Mouse (Mus musculus) cerebellum, postnatal 36 days (tissue): ENCODE data around the gene Pum2.

Experiments used
- DNase-seq, 2 experiments: peaks; one replicate each; pipeline ENCODE4 v3.0.0; 2021 to 2022; ENCODE audit warnings: mixed read lengths in 2 of 2

Gene Pum2

DNA sequence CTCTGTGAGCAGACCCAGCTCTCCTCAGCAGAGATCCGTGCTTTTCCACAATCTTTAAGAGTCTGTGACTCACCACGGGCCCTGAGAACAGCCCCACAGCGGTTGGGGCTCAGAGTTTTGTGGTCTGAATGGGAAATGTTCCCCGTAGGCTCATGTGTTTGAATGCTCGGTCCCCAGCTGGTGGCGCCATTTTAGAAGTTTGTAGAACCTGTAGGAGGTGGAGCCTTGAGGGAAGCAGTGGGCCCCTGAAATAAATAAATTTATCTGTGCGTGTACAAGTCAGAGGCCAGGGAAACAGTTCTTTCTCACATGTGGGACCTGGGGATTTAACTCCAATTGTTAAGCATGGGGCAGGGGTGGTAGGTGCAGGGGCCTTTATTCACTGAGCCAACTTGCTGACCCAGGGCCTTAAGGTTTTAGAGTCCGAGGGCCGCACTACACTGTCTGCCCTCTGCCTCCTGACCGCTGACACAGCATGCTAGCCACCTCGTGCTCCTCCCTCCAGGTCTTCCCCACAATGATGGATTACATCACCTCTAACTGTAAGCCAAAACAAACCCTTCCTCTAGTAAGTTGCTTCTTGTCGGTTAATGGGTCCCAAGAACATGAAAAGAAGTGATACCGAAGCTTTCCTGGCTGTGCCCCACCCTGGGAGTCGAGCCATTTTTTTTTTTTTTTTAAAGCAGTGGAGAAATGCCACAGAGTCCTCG, 90.4 kb downstream of the Pum2 start:
- no peak for DNase-seq

DNA sequence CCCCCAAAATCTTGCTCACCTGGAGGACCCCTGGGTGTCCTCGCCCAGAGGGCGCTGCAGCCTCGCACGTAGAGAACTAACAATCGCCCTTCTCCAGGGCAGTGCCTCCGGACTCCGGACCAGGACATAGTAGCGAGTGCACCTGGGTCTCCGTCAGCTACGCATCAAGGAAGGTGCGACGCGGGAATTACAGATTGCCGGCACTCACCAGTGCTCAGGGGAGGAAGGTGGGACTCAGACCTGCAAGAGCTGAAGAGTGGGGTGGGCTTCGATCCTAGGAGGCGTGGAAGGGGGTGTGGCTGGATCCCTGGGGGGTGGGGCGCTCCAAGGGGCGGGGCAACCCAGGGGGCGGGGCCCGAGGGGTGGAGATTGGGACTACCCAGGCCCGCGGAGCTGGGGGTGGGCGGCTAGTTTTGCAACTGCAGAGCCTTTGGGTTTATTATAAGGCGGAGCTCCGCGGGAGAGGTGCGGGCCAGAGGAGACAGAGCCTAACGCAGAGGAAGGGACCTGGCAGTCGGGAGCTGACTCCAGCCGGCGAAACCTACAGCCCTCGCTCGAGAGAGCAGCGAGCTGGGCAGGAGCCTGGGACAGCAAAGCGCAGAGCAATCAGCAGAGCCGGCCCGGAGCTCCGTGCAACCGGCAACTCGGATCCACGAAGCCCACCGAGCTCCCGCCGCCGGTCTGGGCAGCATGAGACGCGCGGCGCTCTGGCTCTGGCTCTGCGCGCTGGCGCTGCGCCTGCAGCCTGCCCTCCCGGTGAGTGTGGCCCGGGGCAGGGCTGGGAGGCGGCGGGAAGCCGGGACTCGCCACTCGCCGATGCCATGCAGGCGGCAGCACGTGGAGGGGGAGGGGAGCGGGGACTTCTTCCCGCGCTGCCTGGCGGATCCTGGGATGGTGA, 97.3 kb downstream of the Pum2 start, which contains the start of gene Sdc1:
Gene Sdc1, plus strand, starts transcription at position 378 of the 898 bp plus-strand sequence.
- peak; percentile 75 to 79 for DNase-seq

DNA sequence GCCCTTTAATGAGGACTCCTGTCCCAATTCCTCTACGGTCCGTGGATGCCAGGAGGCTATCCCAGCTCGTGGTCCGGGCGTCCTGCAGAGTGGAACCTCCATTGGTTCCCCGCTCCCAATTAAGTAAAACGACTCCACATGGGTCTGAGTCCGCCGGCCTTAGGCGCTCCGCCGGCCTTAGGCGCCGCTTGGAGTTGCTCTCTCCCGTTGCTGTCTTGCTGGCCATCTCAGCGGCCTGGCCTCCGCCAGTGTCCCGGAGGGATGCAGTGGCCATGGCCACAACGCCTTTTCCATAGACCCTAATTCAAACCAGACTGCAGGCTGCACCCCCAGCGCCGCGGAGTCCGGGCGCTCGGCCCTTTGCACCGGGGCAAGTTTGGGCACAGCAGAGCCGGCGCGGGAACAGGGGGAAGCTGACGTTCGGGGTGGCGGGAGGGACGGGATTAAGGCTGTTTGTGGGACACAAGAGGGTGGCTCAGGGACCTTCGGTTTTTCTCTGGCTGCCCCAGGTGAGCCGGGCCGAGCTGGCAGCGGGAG, 98.0 kb downstream of the Pum2 start:
- DNase-seq, result peak in 1 of 2 experiments; percentile 40

DNA sequence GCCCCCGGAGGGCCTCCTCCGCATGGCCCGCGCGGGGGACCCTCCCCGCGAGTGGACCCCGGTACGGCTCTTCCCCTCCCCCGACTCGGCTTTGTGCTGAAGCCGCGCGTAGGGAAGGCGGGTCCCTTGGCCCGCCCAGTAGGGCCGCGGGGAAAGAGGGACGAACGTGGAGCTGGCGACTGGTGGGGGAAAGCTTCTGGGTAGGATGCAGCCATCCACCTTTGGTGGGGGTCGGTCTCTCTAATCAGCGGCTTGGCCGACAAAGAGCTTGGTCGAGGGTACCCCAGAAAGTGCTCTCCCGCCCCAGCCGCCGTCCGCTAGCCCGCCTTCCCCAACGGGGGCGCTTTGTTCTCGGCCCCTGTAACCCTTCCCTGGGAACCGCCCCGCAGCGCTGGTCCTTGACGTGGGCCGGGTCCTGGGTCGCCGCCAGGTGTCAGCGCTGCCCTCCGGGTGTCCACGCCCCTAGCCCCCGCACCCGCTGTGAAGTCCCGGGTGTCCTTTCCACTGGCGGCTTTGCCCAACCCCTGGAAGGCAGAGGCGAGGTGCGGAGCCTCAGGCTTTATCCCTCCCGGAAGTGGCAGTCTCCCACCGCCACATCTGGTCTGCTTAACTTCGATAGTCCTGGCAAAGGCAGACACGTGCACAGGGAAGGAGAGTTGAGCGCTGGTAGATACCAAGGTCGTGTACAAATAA, 98.7 kb downstream of the Pum2 start:
- peak in 1 of 2 experiments; percentile 39 for DNase-seq

DNA sequence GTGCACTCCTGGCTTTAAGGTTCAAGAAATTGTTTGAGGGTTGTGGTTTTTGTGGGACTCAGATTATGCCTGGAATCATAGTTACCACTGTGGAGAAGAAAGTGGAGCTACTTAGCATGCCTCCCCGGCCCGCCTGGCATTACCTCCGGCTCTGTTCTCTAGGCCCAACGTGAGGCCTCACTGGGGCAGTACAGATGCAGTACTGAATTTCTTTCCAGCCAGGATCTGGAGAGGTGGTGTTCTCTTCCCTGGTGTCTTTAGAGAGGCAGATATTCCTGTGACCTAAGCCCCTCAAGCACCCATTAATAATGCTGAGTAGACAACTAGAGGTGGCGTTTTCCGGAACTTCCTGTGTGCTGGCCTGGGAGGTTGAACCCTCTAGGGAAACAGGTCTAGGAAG, 99.4 kb downstream of the Pum2 start:
- no peak for DNase-seq

DNA sequence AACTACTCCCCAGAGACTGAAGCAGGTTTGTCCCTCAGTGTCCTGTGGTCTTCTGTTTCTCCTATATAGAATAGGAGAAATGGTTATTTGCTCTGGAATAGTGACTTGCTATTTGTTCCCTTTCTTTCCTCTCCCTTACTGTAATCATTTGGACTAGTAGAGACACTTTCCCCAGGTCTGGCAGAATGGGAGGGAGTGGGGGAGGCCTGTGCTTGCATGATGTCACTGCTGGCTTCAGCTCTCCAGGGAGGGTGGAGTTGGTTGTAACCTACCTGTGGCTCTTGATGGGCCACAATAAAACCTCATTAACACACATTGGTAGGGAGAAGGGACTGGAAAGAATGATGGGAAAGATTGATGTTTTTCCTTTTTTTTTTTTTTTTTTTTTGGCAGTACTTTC, 100.2 kb downstream of the Pum2 start:
- no peak for DNase-seq

DNA sequence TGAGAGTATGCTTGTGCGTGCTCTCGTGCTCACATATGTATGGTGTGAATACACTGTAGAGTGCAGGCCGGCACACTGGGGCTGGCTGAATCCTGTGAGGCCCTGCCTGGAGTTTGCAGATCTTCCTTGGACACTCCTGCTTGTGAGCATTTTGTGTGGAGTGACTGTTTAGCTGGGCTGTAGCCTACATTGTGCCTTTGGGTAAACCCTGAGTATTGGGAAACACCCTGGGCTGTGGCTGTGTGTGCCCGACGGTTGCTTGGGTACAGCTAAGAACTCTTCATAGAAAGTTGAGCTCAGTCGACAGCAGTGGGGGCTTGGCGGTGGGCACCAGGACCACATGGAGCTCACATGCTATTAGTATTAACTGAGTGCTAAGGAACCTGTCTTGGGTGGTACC, 102.3 kb downstream of the Pum2 start:
- no peak for DNase-seq

DNA sequence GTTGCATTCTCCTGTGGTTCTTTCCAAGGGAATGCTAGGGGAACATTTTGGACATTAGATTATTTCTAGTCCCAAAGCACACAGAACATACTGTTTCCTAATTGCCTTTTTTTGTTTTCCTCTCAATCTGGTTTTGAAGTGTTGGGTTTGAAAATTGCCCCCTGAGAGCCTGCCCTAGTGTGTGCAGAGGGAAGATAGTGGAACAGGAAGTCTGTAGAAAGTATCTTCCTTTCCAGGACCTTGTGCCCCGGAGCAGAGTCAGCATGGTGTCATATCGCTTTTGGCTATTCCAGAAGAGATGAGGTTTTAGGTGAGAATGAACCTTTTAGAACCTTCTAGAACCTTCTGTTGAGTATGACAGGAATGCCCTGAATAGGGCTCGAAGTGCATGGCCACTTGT, 102.8 kb downstream of the Pum2 start:
- no peak for DNase-seq

DNA sequence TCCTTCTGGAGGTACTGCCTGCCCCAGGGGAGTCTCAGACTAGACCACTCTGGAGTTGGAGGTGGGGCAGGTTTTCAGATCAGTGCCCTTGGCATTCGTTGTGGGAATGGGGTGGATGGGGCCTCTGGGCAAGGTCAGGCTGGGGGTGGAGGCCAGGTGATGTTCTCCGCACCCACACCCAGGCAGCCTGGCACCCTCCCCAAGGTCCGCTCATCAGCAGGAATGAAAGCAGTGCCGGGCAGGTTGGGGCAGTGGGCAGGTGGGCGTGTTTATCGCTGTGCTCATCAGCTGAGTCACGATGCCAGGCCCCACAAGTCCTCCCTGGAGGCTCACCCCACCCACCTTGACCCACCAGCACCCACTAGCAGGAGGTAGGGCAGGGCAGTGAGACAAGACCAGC, 104.2 kb downstream of the Pum2 start:
- DNase-seq, result no peak

DNA sequence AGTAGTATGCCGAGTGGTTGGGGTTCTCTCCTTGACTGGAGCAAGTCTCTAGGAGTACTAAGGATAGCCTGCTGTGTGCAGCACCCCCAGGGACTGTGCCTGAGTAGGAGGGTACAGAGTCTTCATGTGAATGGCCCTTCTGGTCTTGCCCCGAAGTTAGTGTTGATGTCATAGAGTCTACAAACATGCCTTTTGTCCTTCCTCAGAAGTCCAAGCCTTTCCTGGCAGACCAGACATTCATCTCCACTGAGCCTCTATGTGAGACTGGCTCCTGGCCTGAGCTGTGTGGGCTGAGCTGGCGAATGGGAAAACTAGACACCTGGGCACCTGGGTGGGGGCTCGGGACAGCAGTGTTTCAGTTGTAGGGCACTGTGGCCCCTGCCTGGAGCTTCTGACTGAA, 105.9 kb downstream of the Pum2 start:
- no peak for DNase-seq

DNA sequence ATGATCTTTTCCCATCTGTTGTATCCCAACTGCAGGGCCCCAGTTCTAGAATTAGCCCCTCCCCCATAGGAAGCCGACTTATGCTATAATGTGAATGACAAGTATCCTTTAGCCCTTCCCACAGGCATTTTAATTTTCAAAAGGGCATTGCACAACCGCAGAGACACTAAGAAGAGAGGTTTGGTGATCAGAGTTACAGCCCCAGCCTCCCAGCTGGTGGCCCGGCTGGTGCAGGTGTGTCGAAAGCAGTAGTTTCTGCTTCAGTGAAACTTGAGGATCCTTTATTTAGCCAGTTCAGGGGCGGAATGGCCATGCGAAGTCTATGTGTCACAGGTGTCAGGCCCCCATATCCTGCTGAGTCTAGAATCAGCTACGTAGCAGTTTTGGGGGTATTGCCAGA, 107.2 kb downstream of the Pum2 start:
- no peak for DNase-seq

DNA sequence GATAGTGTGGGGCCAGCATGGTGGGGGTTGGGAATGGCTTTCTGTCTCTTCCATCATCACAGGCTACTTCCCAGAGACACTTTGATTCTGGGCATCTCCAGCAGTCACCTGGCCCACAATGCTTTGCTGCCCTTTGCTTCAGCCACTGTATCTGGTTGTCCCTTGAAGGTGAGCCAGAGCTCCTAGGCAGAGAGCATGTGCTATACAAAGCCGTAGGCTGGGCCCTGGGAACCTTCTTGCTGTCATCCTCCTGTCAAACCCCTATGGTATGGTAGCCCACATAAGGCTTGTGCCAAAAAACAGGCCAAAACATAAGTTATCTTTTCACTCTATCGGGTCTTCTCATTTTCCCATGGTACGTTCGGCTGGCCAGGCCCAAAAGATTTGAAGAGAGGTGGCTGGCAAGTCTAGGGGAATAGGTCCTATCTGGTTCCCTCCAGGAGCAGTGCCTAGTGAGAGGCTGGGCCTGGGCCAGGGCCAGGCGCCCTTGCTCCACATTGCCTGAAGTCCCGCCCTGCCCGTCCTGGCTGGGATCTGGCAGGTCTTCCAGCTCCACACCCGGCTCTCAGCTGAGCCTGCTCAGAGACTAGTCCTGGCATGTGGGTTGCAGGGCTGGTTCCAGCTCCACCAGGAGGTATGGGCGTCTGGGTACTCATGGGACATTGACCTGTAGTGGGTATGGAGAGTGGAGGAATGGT, 107.9 kb downstream of the Pum2 start:
- peak; percentile 69 to 75 for DNase-seq

DNA sequence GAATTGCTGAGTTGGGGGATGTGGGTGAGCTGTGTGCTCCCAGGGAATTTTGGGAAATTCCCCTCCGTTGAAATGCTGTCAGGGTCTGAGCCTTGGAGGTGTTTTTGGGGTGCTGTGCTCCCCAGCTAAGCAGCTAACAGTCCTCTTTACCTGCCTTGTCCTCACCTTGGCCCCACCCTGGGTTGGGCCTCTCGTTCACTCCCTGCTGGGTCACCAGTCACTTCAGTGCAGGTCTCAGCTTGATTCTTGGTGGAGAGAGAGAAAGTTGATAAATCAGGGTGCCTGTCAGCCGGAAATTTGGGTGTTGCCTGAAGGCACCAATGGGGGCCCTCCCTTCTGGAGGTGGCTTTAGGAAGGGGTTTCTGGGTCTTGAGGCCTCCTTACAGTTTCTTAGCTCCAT, 108.6 kb downstream of the Pum2 start:
- DNase-seq, result no peak

DNA sequence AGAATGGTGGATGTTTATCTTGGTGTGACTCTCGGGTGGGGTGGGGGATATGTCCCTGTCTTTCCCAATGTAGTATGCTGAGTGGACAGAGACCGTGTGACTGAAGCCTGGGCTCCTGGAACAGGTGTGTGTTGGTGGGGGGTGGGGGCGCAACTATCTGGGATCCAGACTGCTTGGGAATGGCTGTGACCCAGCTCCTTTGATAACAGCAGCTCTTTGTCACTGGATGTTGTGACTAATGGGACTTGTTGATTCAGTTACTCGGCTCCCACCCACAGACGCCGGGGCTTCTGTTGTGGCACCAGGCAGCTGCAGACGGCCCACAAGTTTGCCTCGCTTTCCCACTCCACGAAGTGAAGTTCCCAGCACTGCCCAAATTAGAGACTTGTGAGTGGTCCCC, 110.3 kb downstream of the Pum2 start:
- DNase-seq, result no peak

DNA sequence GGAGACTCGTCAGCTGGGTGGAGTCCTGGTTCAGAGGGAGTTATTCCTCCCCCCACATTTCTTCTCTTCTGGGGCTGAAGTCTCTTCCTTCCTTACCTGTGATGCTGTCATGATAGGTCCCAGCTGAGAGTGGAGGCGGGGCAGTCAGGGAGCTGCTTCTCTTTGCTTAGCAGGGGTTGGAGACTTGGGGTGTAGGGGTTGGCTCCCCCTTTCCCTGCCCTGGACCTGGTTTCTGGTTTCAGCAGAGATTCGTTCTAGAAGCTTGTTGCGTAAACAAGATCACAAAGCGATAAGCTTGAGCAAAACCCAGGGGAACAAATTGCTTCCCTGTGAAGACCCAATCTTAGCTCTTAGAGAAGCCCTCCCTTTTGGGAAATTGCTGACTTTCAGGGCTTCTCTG, 112.5 kb downstream of the Pum2 start:
- no peak for DNase-seq

DNA sequence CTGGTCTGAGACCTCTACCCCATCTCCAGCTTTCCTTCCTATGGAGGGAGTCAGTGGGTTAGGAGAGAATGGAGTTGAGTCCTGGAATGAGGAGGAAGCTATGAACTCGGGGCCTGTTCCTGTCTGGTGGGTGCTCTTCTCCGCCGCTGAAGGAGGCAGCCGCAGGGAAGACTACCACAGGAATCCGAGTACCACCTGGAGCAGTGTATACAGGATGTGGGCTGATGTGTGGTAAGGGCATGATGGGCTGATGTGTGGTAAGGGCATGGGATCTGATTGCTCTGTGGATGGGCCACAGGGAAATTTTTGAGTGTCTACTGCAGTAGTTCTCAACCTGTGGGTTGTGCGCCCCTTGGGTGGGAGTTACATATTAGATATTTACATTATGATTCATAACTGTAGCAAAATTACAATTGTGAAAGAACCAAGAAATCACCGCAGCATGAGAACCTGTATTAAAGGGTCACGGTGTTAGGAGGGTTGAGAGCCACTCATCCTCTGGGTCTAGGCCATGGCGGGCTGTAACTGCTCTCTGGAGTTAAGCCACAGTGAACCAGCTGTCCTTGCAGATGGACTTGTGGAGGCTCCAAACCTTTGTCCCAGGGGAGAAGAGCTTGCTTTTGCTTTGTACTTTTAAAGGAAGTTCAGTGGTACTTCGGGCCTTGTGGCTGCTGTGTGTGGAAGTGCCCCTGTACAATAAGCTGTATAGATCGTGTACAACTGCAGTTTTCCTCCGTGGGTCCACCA, 113.2 kb downstream of the Pum2 start:
- DNase-seq, result no peak

DNA sequence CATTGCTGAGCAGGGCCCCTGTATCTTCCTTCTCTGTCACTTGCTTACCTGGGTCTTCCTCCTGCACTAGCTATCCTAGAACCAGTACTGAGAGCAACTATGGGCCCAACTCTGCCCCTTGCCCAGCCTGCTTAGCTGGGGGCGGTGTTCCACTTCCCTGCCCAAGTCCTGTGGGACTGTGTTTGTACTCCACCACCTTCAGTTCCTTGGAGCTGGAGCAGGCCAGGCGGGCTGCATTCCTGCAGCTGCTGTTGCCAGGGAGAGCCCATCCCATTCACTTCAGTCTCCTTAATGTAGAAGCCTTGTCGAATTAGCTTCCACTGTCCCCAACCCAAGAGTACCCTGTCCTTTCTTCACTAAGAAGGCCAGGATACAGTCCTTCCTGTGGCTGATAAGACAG, 114.5 kb downstream of the Pum2 start:
- no peak for DNase-seq

DNA sequence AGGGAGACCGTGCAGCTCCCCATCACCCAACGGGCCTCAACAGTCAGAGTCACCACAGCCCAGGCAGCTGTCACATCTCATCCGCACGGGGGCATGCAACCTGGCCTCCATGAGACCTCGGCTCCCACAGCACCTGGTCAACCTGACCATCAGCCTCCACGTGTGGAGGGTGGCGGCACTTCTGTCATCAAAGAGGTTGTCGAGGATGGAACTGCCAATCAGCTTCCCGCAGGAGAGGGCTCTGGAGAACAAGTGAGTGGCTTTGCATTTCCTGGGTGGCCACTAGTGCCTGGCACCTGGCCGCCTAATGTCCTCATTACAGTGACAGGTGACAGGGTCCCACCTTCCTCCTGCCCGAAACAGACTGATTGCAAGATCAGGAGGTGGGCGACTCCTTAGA, 116.7 kb downstream of the Pum2 start:
- DNase-seq, result no peak

DNA sequence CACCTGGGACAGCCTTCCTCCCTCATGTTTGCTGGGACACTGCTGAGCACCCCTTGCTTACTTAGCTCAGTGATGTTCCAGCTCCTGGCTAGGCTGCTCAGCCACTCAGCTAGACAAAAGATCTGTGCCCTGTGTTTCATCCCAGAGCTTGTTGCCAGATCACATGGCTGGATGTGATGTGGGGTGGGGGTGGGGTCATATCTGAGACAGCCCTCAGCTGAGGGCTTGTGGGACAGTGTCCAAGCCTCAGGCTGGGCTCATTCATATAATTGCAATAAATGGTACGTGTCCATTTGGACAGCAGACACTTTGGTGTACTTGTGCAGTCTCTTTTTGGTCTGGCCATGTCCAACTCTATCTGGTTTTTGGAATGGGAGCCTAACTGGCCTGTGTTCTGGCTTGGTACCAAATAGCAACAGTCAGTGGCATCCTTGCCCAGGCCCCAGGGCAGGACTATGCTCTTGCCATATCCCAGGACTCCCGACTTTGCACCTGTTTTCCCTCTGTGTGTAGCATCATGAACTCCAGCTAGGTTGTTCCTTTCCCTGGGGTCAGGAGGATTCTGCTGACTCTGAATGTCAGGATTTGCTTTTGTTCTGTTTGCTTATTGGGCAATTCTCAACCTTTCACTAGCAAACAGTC, 119.6 kb downstream of the Pum2 start:
- peak; percentile 48 to 56 for DNase-seq

DNA sequence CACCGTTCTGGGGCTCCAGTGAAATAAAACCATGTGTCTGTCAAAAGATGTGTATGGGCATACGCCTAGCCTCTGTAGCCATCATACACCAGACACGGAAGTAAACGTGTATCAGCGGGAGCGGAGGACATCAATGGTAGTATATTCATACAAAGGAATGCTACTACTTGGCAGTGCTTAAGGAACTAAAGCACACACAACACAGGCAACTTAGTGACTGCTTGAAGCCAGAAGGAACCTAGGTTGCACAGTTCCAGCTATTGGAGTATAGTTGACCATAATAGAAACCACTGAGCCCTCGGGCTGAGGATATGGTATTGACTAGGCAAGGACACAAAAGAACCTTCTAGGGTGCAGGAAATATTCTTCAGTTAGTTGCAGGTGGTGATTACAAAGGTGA, 124.0 kb downstream of the Pum2 start:
- no peak for DNase-seq

DNA sequence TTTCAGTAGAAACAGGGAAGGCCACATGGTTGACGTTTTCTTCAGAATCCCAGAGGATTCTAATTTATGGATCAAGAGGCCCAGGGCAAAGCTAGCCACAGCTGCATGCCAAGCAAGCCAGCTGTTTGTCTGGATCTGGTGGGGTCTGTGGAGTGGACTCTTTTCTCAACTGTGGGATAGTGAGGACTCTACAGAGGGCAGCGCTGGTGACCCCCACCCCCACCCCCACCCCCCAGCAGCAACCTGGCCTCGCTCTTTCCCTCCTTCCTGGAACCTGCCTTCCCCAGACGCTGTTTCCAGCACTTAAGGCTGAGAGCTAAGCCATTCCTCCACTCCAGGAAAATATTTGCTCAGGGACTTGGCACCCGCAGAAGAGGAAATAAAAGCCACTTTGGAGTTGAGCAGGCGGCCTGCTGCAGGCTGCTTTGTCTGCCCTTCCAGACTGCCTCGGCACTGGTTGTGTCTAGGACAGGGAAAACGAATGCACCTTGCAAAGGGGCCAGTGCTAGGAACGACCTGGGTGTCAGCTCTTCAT, 124.6 kb downstream of the Pum2 start:
- no peak for DNase-seq
